Comparison of ENCODE assay signal across 8 mouse cellular contexts in the genomic region with DNA sequence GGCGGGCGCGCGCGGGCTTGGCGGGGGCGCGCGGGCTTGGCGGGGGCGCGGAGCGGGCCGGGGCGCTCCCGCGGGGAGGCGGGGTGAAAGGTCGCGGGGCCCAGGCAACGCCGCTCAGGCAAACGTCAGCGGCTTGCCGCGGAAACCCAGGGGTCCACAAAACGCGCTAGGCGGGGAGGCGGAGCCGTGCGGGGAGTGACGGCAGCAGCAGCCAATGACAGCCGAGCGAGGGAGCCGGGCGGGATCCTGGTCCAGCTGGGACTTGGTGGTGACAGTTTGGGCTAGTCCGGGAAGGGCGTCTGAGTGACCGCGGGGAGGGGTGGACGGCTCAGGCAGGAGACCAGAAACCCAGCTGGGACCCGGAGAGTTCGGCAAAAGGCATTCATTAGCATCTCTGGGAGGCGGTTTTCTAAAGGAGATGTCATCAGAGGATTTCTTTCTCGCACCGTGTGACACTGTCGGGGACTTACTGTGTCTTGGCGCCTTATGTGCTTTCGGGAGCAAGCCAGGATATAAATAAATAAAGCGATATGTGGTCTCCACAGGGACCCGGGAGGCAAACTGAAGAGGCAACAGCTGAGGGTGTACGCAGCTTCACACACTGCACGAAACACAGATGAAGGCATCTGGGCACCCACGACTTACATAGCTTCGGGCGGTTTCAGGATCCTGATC. TPM values are rescaled to one million over a fixed set of nuclear protein-coding genes. Genes with fewer than 3 reads are reported as not detected.
DNase-seq lines count a peak whose midpoint lies in the region; ATAC-seq and TF ChIP-seq lines count a peak whose summit lies in the region.

No protein-coding gene starts in this region.

- peak overlapping the region; percentile 18 for H3K4me3 ChIP-seq in C2C12 (ENCODE audit: insufficient read depth, poor library complexity, severe bottlenecking)
- H3K4me3 ChIP-seq in brown adipose tissue, adult 24 weeks (ENCODE audit: insufficient read depth, low read depth, low read length): peak overlapping the region; percentile 64
- H3K4me3 ChIP-seq in forebrain, embryonic 11.5 days (ENCODE audit: low read depth, low read length): peak overlapping the region; percentile 75
- peak overlapping the region; percentile 93 for H3K4me3 ChIP-seq in heart, embryonic 15.5 days
- H3K4me3 ChIP-seq in liver, embryonic 12.5 days: peak overlapping the region; percentile 73
- H3K4me3 ChIP-seq in neural tube, embryonic 12.5 days: peak overlapping the region; percentile 77

- no peaks in the 10 kb centered on the region for H3K9me3 ChIP-seq in forebrain, embryonic 11.5 days (ENCODE audit: control insufficient read depth, low read length)
- no peaks in the 10 kb centered on the region for H3K9me3 ChIP-seq in heart, embryonic 15.5 days (replicated peaks)
- no peaks in the 10 kb centered on the region for H3K9me3 ChIP-seq in liver, embryonic 12.5 days (replicated peaks)
- H3K9me3 ChIP-seq in neural tube, embryonic 12.5 days: no peaks in the 10 kb centered on the region

- no peaks in the 10 kb centered on the region for H3K79me3 ChIP-seq in C2C12 (ENCODE audit: low read depth)

- peak overlapping the region; percentile 59 for H3K4me2 ChIP-seq in forebrain, embryonic 11.5 days (ENCODE audit: low read depth, low read length, severe bottlenecking)
- peak overlapping the region; percentile 96 for H3K4me2 ChIP-seq in heart, embryonic 15.5 days
- H3K4me2 ChIP-seq in liver, embryonic 12.5 days: peak overlapping the region; percentile 96
- H3K4me2 ChIP-seq in neural tube, embryonic 12.5 days (replicated peaks): peak overlapping the region; percentile 68

- no peak for TF ChIP-seq CTCF in C2C12 (IDR thresholded peaks at IDR 0.05; ENCODE audit: control insufficient read depth, insufficient read depth, insufficient read length)

- H3K27me3 ChIP-seq in C2C12 (ENCODE audit: control insufficient read depth, insufficient read depth, insufficient read length): peaks cover 8% of the 10 kb centered on the region
- no peaks in the 10 kb centered on the region for H3K27me3 ChIP-seq in forebrain, embryonic 11.5 days (ENCODE audit: control insufficient read depth, insufficient read depth, low read length)
- H3K27me3 ChIP-seq in heart, embryonic 15.5 days: peaks cover 5% of the 10 kb centered on the region
- H3K27me3 ChIP-seq in liver, embryonic 12.5 days (replicated peaks): peaks cover 43% of the 10 kb centered on the region
- H3K27me3 ChIP-seq in neural tube, embryonic 12.5 days (replicated peaks): no peaks in the 10 kb centered on the region

- no peaks in the 10 kb centered on the region for H3K4me1 ChIP-seq in brown adipose tissue, adult 24 weeks (ENCODE audit: control insufficient read depth, insufficient read depth, insufficient read length, low read length)
- peaks cover 3% of the 10 kb centered on the region; the same call in 1 of the 2 replicates for H3K4me1 ChIP-seq in forebrain, embryonic 11.5 days (replicated peaks; ENCODE audit: control insufficient read depth, insufficient read depth, low read length)
- H3K4me1 ChIP-seq in heart, embryonic 15.5 days (replicated peaks): peaks cover 9% of the 10 kb centered on the region
- peaks cover 8% of the 10 kb centered on the region for H3K4me1 ChIP-seq in liver, embryonic 12.5 days
- 0 out of 2 replicates have a peak, but pooled peaks cover 3% of the 10 kb centered on the region for H3K4me1 ChIP-seq in neural tube, embryonic 12.5 days

- no peak overlapping the region for H3ac ChIP-seq in C2C12 (ENCODE audit: control insufficient read depth, insufficient read length, low read depth)

- H3K27ac ChIP-seq in brown adipose tissue, adult 24 weeks (replicated peaks; ENCODE audit: low read depth, low read length): 0 out of 2 replicates have a peak overlapping the region, but pooled peaks have one; percentile 31
- peak overlapping the region; percentile 98 for H3K27ac ChIP-seq in forebrain, embryonic 11.5 days (ENCODE audit: low read depth, low read length)
- peak overlapping the region; percentile 72 for H3K27ac ChIP-seq in heart, embryonic 15.5 days
- peak overlapping the region; percentile 20; the same call in 1 of the 2 replicates for H3K27ac ChIP-seq in liver, embryonic 12.5 days
- H3K27ac ChIP-seq in neural tube, embryonic 12.5 days: peak overlapping the region; percentile 94; the same call in 1 of the 2 replicates

- WGBS in forebrain, embryonic 11.5 days: under 1% methylated on average over 57 of the region's 57 CpGs
- WGBS in heart, embryonic 15.5 days: under 1% methylated on average over 56 of the region's 57 CpGs
- 1% methylated on average over 53 of the region's 57 CpGs for WGBS in liver, embryonic 12.5 days (ENCODE audit: insufficient replicate concordance)
- WGBS in neural tube, embryonic 12.5 days: under 1% methylated on average over 46 of the region's 57 CpGs

- H3K9ac ChIP-seq in forebrain, embryonic 11.5 days (ENCODE audit: low read length): peak overlapping the region; percentile 95
- peak overlapping the region; percentile 69 for H3K9ac ChIP-seq in heart, embryonic 15.5 days
- H3K9ac ChIP-seq in liver, embryonic 12.5 days: peak overlapping the region; percentile 61
- H3K9ac ChIP-seq in neural tube, embryonic 12.5 days: peak overlapping the region; percentile 92

- peak; percentile 98 for DNase-seq in forebrain, embryonic 11.5 days (ENCODE audit: low spot score)
- peak; percentile 85 to 93 for DNase-seq in kidney, postnatal 25 days
- DNase-seq in testis, postnatal 10 days (ENCODE audit: low spot score): peak; percentile 94

- H3K36me3 ChIP-seq in C2C12 (ENCODE audit: control insufficient read depth, insufficient read depth): no peaks in the 10 kb centered on the region
- no peaks in the 10 kb centered on the region for H3K36me3 ChIP-seq in forebrain, embryonic 11.5 days (ENCODE audit: control insufficient read depth, insufficient read depth, low read length)
- no peaks in the 10 kb centered on the region for H3K36me3 ChIP-seq in heart, embryonic 15.5 days
- no peaks in the 10 kb centered on the region for H3K36me3 ChIP-seq in liver, embryonic 12.5 days
- H3K36me3 ChIP-seq in neural tube, embryonic 12.5 days: no peaks in the 10 kb centered on the region

- ATAC-seq in forebrain, embryonic 11.5 days (replicated peaks; ENCODE audit: low FRiP score): peak; percentile 92
- ATAC-seq in heart, embryonic 15.5 days (replicated peaks; ENCODE audit: insufficient number of reproducible peaks, insufficient read depth, low FRiP score, low read depth): peak; percentile 97
- ATAC-seq in liver, embryonic 12.5 days: peak; percentile 96
- peak; percentile 94 for ATAC-seq in neural tube, embryonic 12.5 days (ENCODE audit: low FRiP score, low read depth)

- H3K79me2 ChIP-seq in C2C12 (ENCODE audit: control insufficient read depth, insufficient read depth): no peaks in the 10 kb centered on the region

TF ChIP-seq in C2C12, 6 proteins besides CTCF, POLR2A, EP300 and RAD21:
- no peak for TF ChIP-seq USF1 (IDR thresholded peaks at IDR 0.05; ENCODE audit: low read depth)
- no peak for TF ChIP-seq MYOG (IDR thresholded peaks at IDR 0.05; ENCODE audit: control insufficient read depth, extremely low read depth, insufficient read length)
- TF ChIP-seq CEBPB (IDR thresholded peaks at IDR 0.05; ENCODE audit: low read depth): no peak
- TF ChIP-seq MAX (IDR thresholded peaks at IDR 0.05): no peak
- TF ChIP-seq MYOD1 (IDR thresholded peaks at IDR 0.05; ENCODE audit: control insufficient read depth, insufficient read length, low read depth): no peak
- TF ChIP-seq FOSL1 (IDR thresholded peaks at IDR 0.05; ENCODE audit: insufficient read depth, low read length, poor library complexity, severe bottlenecking): no peak

RNA-seq across cellular contexts. Expression of gene Nova1, which starts 0.8 kb away (rescaled TPM):
- polyA plus RNA-seq in C2C12 (2012; fragmentation: generic; extraction: Trizol): 0.01 TPM
- 1.0 and 3.7 TPM in 2 replicates for polyA plus RNA-seq in brown adipose tissue, adult 24 weeks (2012; ENCODE audit: insufficient read depth, insufficient read length, missing spikeins)
- 18.2 and 21.1 TPM in 2 replicates for polyA plus RNA-seq in forebrain, embryonic 11.5 days (2014; fragmentation: Nextera tagmentation; extraction: Ambion mirVana)
- polyA plus RNA-seq in heart, embryonic 15.5 days (2015; fragmentation: Nextera tagmentation; extraction: Ambion mirVana): 0.82 and 0.83 TPM in 2 replicates
- 0.15 and 0.29 TPM in 2 replicates for polyA plus RNA-seq in liver, embryonic 12.5 days (2016; fragmentation: Nextera tagmentation; extraction: Ambion mirVana)
- 58.1 and 59.7 TPM in 2 replicates for polyA plus RNA-seq in neural tube, embryonic 12.5 days (2016; fragmentation: Nextera tagmentation; extraction: Ambion mirVana)

Comparison
In these comparisons a context has a peak if more than half of its experiments do, and no peak if none do; other contexts are left out.
1. Peak in every context shown above with its lines: DNase-seq, ATAC-seq, H3K4me3 ChIP-seq and H3K27ac ChIP-seq.
2. H3K4me3 ChIP-seq: peak in every context shown above with its lines; median percentile 93 in heart, embryonic 15.5 days; 77 in neural tube, embryonic 12.5 days; 75 in forebrain, embryonic 11.5 days; 73 in liver, embryonic 12.5 days; 64 in brown adipose tissue, adult 24 weeks; 18 in C2C12.
3. H3K27ac ChIP-seq: peak in every context shown above with its lines; median percentile 98 in forebrain, embryonic 11.5 days; 94 in neural tube, embryonic 12.5 days; 72 in heart, embryonic 15.5 days; 31 in brown adipose tissue, adult 24 weeks; 20 in liver, embryonic 12.5 days.